Mouse (Mus musculus): ENCODE measurements around the gene Gm11127. TPM values are rescaled to one million over a fixed set of nuclear protein-coding genes. Genes with fewer than 3 reads are reported as not detected.
"Not testable (repeated sequence)": the region's sequence is repeated elsewhere in the genome, so short reads cannot be mapped to it uniquely, and the experiment has no call there.

Gene Gm11127
- not detected in 2 replicates for polyA plus RNA-seq (2015; fragmentation: Nextera tagmentation; extraction: Ambion mirVana)

GRCm38 (mm10) chr17:36058362-36058761 is at the start of gene Gm11127:
Gene Gm11127 (minus strand): TSS chr17:36058371.
- H3K4me3 ChIP-seq (ENCODE audit: low read length); H3K9me3 ChIP-seq (ENCODE audit: control insufficient read depth, low read length); H3K27ac ChIP-seq (ENCODE audit: low read length); H3K36me3 ChIP-seq (ENCODE audit: control insufficient read depth, insufficient read depth, low read length); H3K9ac ChIP-seq (ENCODE audit: low read length); H3K27me3 ChIP-seq (ENCODE audit: control insufficient read depth, insufficient read depth, low read depth, low read length); ATAC-seq (ENCODE audit: low read depth); H3K4me2 ChIP-seq (ENCODE audit: low read depth, low read length); H3K4me1 ChIP-seq (replicated peaks; ENCODE audit: control insufficient read depth, insufficient read depth, low read length): not testable (repeated sequence)
- 63% methylated on average over 1 of the region's 1 CpGs for WGBS

GRCm38 (mm10) chr17:36102091-36102490 is 43.9 kb upstream of the Gm11127 start:
- not testable (repeated sequence) for H3K36me3 ChIP-seq (ENCODE audit: control insufficient read depth, insufficient read depth, low read length); H3K9me3 ChIP-seq (ENCODE audit: control insufficient read depth, low read length); H3K27ac ChIP-seq (ENCODE audit: low read length); H3K4me2 ChIP-seq (ENCODE audit: low read depth, low read length); H3K4me1 ChIP-seq (replicated peaks; ENCODE audit: control insufficient read depth, insufficient read depth, low read length); H3K9ac ChIP-seq (ENCODE audit: low read length); H3K4me3 ChIP-seq (ENCODE audit: low read length); H3K27me3 ChIP-seq (ENCODE audit: control insufficient read depth, insufficient read depth, low read depth, low read length); ATAC-seq (ENCODE audit: low read depth)
- 88% methylated on average over 11 of the region's 12 CpGs for WGBS

- not testable (repeated sequence) for H3K9ac ChIP-seq (ENCODE audit: low read length); H3K4me3 ChIP-seq (ENCODE audit: low read length); ATAC-seq (ENCODE audit: low read depth); H3K27ac ChIP-seq (ENCODE audit: low read length); H3K4me2 ChIP-seq (ENCODE audit: low read depth, low read length); H3K36me3 ChIP-seq (ENCODE audit: control insufficient read depth, insufficient read depth, low read length); H3K4me1 ChIP-seq (replicated peaks; ENCODE audit: control insufficient read depth, insufficient read depth, low read length); H3K27me3 ChIP-seq (ENCODE audit: control insufficient read depth, insufficient read depth, low read depth, low read length); H3K9me3 ChIP-seq (ENCODE audit: control insufficient read depth, low read length)
- 62% methylated on average over 2 of the region's 2 CpGs for WGBS
These were observed 41.4 kb upstream of the Gm11127 start for GRCm38 (mm10) chr17:36099603-36100002.

GRCm38 (mm10) chr17:36093936-36094335 is 35.8 kb upstream of the Gm11127 start:
- 14% methylated on average over 3 of the region's 3 CpGs for WGBS
- Histone ChIP-seq H3K4me3 (ENCODE audit: low read length) (no peak overlapping the region), H3K27ac (ENCODE audit: low read length) (no peak overlapping the region), H3K9me3 (ENCODE audit: control insufficient read depth, low read length) (no peaks in the 10 kb centered on the region), H3K27me3 (ENCODE audit: control insufficient read depth, insufficient read depth, low read depth, low read length) (no peaks in the 10 kb centered on the region), H3K4me2 (ENCODE audit: low read depth, low read length) (no peak overlapping the region), H3K36me3 (ENCODE audit: control insufficient read depth, insufficient read depth, low read length) (no peaks in the 10 kb centered on the region), H3K9ac (ENCODE audit: low read length) (no peak overlapping the region), H3K4me1 (replicated peaks; ENCODE audit: control insufficient read depth, insufficient read depth, low read length) (no peaks in the 10 kb centered on the region)
- no peak for ATAC-seq (ENCODE audit: low read depth)

GRCm38 (mm10) chr17:36092520-36092919 is 34.3 kb upstream of the Gm11127 start:
- H3K9me3 ChIP-seq (ENCODE audit: control insufficient read depth, low read length); H3K27ac ChIP-seq (ENCODE audit: low read length); H3K4me3 ChIP-seq (ENCODE audit: low read length); H3K4me2 ChIP-seq (ENCODE audit: low read depth, low read length); H3K4me1 ChIP-seq (replicated peaks; ENCODE audit: control insufficient read depth, insufficient read depth, low read length); ATAC-seq (ENCODE audit: low read depth); H3K36me3 ChIP-seq (ENCODE audit: control insufficient read depth, insufficient read depth, low read length); H3K9ac ChIP-seq (ENCODE audit: low read length); H3K27me3 ChIP-seq (ENCODE audit: control insufficient read depth, insufficient read depth, low read depth, low read length): not testable (repeated sequence)

- not testable (repeated sequence) for H3K9me3 ChIP-seq (ENCODE audit: control insufficient read depth, low read length); H3K9ac ChIP-seq (ENCODE audit: low read length); H3K4me2 ChIP-seq (ENCODE audit: low read depth, low read length); H3K27ac ChIP-seq (ENCODE audit: low read length); H3K27me3 ChIP-seq (ENCODE audit: control insufficient read depth, insufficient read depth, low read depth, low read length); ATAC-seq (ENCODE audit: low read depth); H3K4me3 ChIP-seq (ENCODE audit: low read length); H3K36me3 ChIP-seq (ENCODE audit: control insufficient read depth, insufficient read depth, low read length); H3K4me1 ChIP-seq (replicated peaks; ENCODE audit: control insufficient read depth, insufficient read depth, low read length)
- WGBS, result no CpG with 5 or more reads among the region's 2 CpGs
These were observed 33.8 kb upstream of the Gm11127 start for GRCm38 (mm10) chr17:36091933-36092332.

- not testable (repeated sequence) for H3K9me3 ChIP-seq (ENCODE audit: control insufficient read depth, low read length); ATAC-seq (ENCODE audit: low read depth); H3K27ac ChIP-seq (ENCODE audit: low read length); H3K36me3 ChIP-seq (ENCODE audit: control insufficient read depth, insufficient read depth, low read length); H3K4me2 ChIP-seq (ENCODE audit: low read depth, low read length); H3K4me3 ChIP-seq (ENCODE audit: low read length); H3K9ac ChIP-seq (ENCODE audit: low read length); H3K4me1 ChIP-seq (replicated peaks; ENCODE audit: control insufficient read depth, insufficient read depth, low read length)
- 40% methylated on average over 1 of the region's 1 CpGs for WGBS
- peaks cover 19% of the 10 kb centered on the region for H3K27me3 ChIP-seq (ENCODE audit: control insufficient read depth, insufficient read depth, low read depth, low read length)
These were observed 27.8 kb upstream of the Gm11127 start for GRCm38 (mm10) chr17:36085976-36086375.

GRCm38 (mm10) chr17:36083870-36084451 is 25.8 kb upstream of the Gm11127 start:
- no peaks in the 10 kb centered on the region for H3K9me3 ChIP-seq (ENCODE audit: control insufficient read depth, low read length)
- under 1% methylated on average over 41 of the region's 42 CpGs for WGBS
- H3K36me3 ChIP-seq (ENCODE audit: control insufficient read depth, insufficient read depth, low read length), result no peaks in the 10 kb centered on the region
- H3K9ac ChIP-seq (ENCODE audit: low read length), result peak overlapping the region; percentile 63
- H3K4me3 ChIP-seq (ENCODE audit: low read length), result peak overlapping the region; percentile 62
- H3K27me3 ChIP-seq (ENCODE audit: control insufficient read depth, insufficient read depth, low read depth, low read length), result peaks cover 19% of the 10 kb centered on the region
- H3K4me2 ChIP-seq (ENCODE audit: low read depth, low read length), result peak overlapping the region; percentile 97
- no peak overlapping the region for H3K27ac ChIP-seq (ENCODE audit: low read length)
- ATAC-seq (ENCODE audit: low read depth), result 0 out of 2 replicates have a peak, but pooled peaks have one; percentile 12
- H3K4me1 ChIP-seq (replicated peaks; ENCODE audit: control insufficient read depth, insufficient read depth, low read length), result peaks cover 3% of the 10 kb centered on the region; the same call in 1 of the 2 replicates

GRCm38 (mm10) chr17:36083266-36083869 is 25.2 kb upstream of the Gm11127 start:
- H3K27me3 ChIP-seq (ENCODE audit: control insufficient read depth, insufficient read depth, low read depth, low read length), result peaks cover 19% of the 10 kb centered on the region
- no peaks in the 10 kb centered on the region for H3K36me3 ChIP-seq (ENCODE audit: control insufficient read depth, insufficient read depth, low read length)
- under 1% methylated on average over 45 of the region's 46 CpGs for WGBS
- H3K27ac ChIP-seq (ENCODE audit: low read length), result no peak overlapping the region
- peaks cover 3% of the 10 kb centered on the region; the same call in 1 of the 2 replicates for H3K4me1 ChIP-seq (replicated peaks; ENCODE audit: control insufficient read depth, insufficient read depth, low read length)
- H3K9me3 ChIP-seq (ENCODE audit: control insufficient read depth, low read length), result no peaks in the 10 kb centered on the region
- peak overlapping the region; percentile 97 for H3K4me2 ChIP-seq (ENCODE audit: low read depth, low read length)
- peak overlapping the region; percentile 63 for H3K9ac ChIP-seq (ENCODE audit: low read length)
- peak overlapping the region; percentile 62 for H3K4me3 ChIP-seq (ENCODE audit: low read length)
- peak; percentile 84 for ATAC-seq (ENCODE audit: low read depth)
